In genomic region chr1:133236693-133237440, GRCm38 (mm10) we compare ENCODE assay signal across 8 mouse cellular contexts.
DNase-seq lines count a peak whose midpoint lies in the region; ATAC-seq and TF ChIP-seq lines count a peak whose summit lies in the region.

No protein-coding gene starts in this region.

- peaks cover 3 to 10% of the 10 kb centered on the region in 2 experiments; a peak in 2 of 4 replicates for H3K4me1 ChIP-seq in ES-E14 (ENCODE audit: control insufficient read depth in 2 of 2, insufficient read depth in 2 of 2, low read length in 2 of 2, poor library complexity in 1 of 2)
- H3K4me1 ChIP-seq in limb, embryonic 12.5 days (replicated peaks), result peaks cover 28% of the 10 kb centered on the region
- H3K4me1 ChIP-seq in midbrain, embryonic 12.5 days, result peaks cover 44% of the 10 kb centered on the region

- H3K36me3 ChIP-seq in ES-E14 (ENCODE audit: control insufficient read depth, insufficient read depth, low read length, poor library complexity, severe bottlenecking), result no peaks in the 10 kb centered on the region
- H3K36me3 ChIP-seq in limb, embryonic 12.5 days, result no peaks in the 10 kb centered on the region
- peaks cover 12% of the 10 kb centered on the region; the same call in 1 of the 2 replicates for H3K36me3 ChIP-seq in midbrain, embryonic 12.5 days

- peak; percentile 33; the same call in 1 of the 2 replicates for ATAC-seq in limb, embryonic 12.5 days (ENCODE audit: insufficient number of reproducible peaks, insufficient read depth, low FRiP score, low TSS enrichment, low read depth)
- no peak for ATAC-seq in midbrain, embryonic 12.5 days (ENCODE audit: low FRiP score, low read depth)

- in situ Hi-C loops in ES-E14 (cut with MboI; ENCODE audit: low sequenced_read_pairs in 2 of 2, unreplicated experiment in 2 of 2), result no loop called here

- peak overlapping the region; percentile 5; the same call in 1 of the 2 replicates for H3K27ac ChIP-seq in ES-E14 (ENCODE audit: insufficient read depth, low read depth, low read length, poor library complexity, severe bottlenecking)
- 0 out of 2 replicates have a peak overlapping the region, but pooled peaks have one; percentile 45 for H3K27ac ChIP-seq in limb, embryonic 12.5 days
- no peak overlapping the region; the same call in 1 of the 2 replicates for H3K27ac ChIP-seq in midbrain, embryonic 12.5 days (replicated peaks)

- no peak for DNase-seq in ES-E14 (ENCODE audit: low read depth, low spot score)
- DNase-seq in embryo, embryonic 11 days, result peak; percentile 73
- DNase-seq in heart, postnatal 25 days (ENCODE audit: low spot score), result peak; percentile 54
- DNase-seq in testis, postnatal 14 days (ENCODE audit: low spot score), result no peak
- DNase-seq in right cerebral cortex, postnatal 10 days (ENCODE audit: low spot score in 2 of 2), result no peak
- no peak for DNase-seq in c-Kit-positive CD71-positive TER-119-positive erythroid progenitor cells, embryonic 14.5 days (ENCODE audit: low spot score)

- H3K9me3 ChIP-seq in ES-E14 (ENCODE audit: control insufficient read depth, insufficient read depth, low read depth, low read length), result no peaks in the 10 kb centered on the region
- H3K9me3 ChIP-seq in limb, embryonic 12.5 days, result no peaks in the 10 kb centered on the region
- no peaks in the 10 kb centered on the region for H3K9me3 ChIP-seq in midbrain, embryonic 12.5 days

- no peak overlapping the region for H3K4me3 ChIP-seq in ES-E14 (ENCODE audit: insufficient read depth in 1 of 2, low read depth in 1 of 2, low read length in 2 of 2, poor library complexity in 1 of 2, severe bottlenecking in 1 of 2)
- H3K4me3 ChIP-seq in limb, embryonic 12.5 days (replicated peaks), result no peak overlapping the region
- no peak overlapping the region for H3K4me3 ChIP-seq in midbrain, embryonic 12.5 days

- H3K4me2 ChIP-seq in limb, embryonic 12.5 days, result peak overlapping the region; percentile 15
- H3K4me2 ChIP-seq in midbrain, embryonic 12.5 days (replicated peaks), result no peak overlapping the region

- WGBS in limb, embryonic 12.5 days, result 19% methylated on average over 8 of the region's 8 CpGs
- WGBS in midbrain, embryonic 12.5 days, result 52% methylated on average over 8 of the region's 8 CpGs

- intact Hi-C loops in heart, postnatal 25 days (cut with DNase I), result no loop called here

- peaks cover 21% of the 10 kb centered on the region for H3K27me3 ChIP-seq in limb, embryonic 12.5 days
- no peaks in the 10 kb centered on the region for H3K27me3 ChIP-seq in midbrain, embryonic 12.5 days

- H3K9ac ChIP-seq in ES-E14 (ENCODE audit: insufficient read depth, low read depth, low read length, poor library complexity, severe bottlenecking), result no peak overlapping the region
- no peak overlapping the region for H3K9ac ChIP-seq in limb, embryonic 12.5 days (replicated peaks)
- H3K9ac ChIP-seq in midbrain, embryonic 12.5 days (replicated peaks), result peak overlapping the region; percentile 4; the same call in 1 of the 2 replicates

TF ChIP-seq in ES-E14, 5 proteins besides CTCF, POLR2A, EP300 and RAD21:
- TF ChIP-seq ZC3H11A (IDR thresholded peaks at IDR 0.05; ENCODE audit: borderline replicate concordance, low read depth, low read length) (no peak), MAFK (IDR thresholded peaks at IDR 0.05; ENCODE audit: insufficient read depth, low read depth, low read length) (no peak), HCFC1 (IDR thresholded peaks at IDR 0.05; ENCODE audit: borderline replicate concordance, insufficient read depth, low read length) (no peak), ZNF384 (IDR thresholded peaks at IDR 0.05; ENCODE audit: low read depth, low read length) (no peak), CHD2 (IDR thresholded peaks at IDR 0.05; ENCODE audit: low read depth, low read length) (no peak)

Comparison
In these comparisons a context has a peak if more than half of its experiments do, and no peak if none do; other contexts are left out.
1. DNase-seq: peak in embryo, embryonic 11 days (single experiment) and heart, postnatal 25 days (single experiment); none in ES-E14 (single experiment), testis, postnatal 14 days (single experiment), right cerebral cortex, postnatal 10 days (0 of 2) and c-Kit-positive CD71-positive TER-119-positive erythroid progenitor cells, embryonic 14.5 days (single experiment).